Mouse (Mus musculus) bone marrow, adult 2 months (tissue): ENCODE data around the gene Diras1.

Experiments used
- CTCF ChIP-seq: fragments of 200-500 bp; IDR thresholded peaks from 2 replicates; pipeline ENCODE4 v1.5.1; 2011; ENCODE audit warnings: low read length, control low read depth; ENCODE audit not compliant: control insufficient read depth, insufficient read depth
- POLR2A ChIP-seq: fragments of 200-500 bp; IDR thresholded peaks from 2 replicates; pipeline ENCODE4 v1.6.1; 2011; ENCODE audit warnings: low read depth, mild to moderate bottlenecking, control low read depth, low read length, borderline replicate concordance; ENCODE audit not compliant: control insufficient read depth

- no peak for TF ChIP-seq POLR2A
- no peak for TF ChIP-seq CTCF
Measured at GRCm38 (mm10) chr10:81007240-81007639, 18.2 kb downstream of the Diras1 start.
